Mouse (Mus musculus): ENCODE measurements around the gene Trpm8. TPM values are rescaled to one million over a fixed set of nuclear protein-coding genes. Genes with fewer than 3 reads are reported as not detected.

The Trpm8 gene
- polyA plus RNA-seq, 1 experiment from 2014 or later, result not detected

DNA sequence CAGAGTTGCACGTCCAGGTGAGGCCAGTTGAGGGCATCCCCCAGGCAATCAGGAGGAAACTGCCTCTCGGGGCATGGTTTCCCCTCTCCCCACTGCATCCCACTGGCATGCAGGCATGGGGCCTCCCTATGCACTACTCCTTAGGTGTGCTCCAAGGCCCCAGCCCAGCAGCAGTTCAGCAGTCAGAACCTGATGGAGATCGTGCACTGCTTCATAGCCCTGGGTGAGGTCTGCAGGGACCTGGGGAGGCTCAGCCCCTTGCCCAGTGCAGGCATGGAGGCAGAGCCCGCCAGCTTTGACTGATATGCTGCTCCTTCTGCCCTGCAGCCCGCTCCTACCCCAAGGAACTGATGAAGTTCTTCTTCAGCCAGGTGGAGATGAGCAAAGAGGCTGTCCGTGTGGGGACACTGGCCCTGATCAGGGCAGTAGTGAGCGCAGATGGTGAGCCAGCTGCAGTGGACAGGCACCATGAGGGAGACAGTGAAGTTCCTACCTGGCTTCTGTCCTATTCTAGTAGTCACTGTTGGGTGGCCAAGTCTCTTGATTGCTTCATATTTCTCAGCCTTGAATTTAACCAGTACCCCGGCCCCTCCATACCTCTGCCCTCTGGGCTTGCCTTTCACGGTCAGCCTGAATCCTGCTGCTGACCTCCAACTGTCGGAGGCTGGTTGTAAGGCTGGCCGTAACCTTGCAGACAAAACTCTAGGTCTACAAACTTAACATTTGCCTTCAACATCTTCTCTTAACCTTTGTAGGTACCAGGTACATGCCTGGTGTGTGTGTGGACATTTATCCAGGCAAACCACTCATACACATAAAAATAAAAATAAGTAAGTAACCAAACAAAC is 42.2 kb upstream of the Trpm8 start:
- H3K36me3 ChIP-seq, result no peaks in the 10 kb centered on the region
- H3K27me3 ChIP-seq (replicated peaks), result no peaks in the 10 kb centered on the region
- WGBS, result 63% methylated on average over 11 of the region's 11 CpGs
- H3K27ac ChIP-seq, result no peak overlapping the region
- H3K4me3 ChIP-seq, result no peak overlapping the region
- no peak overlapping the region for H3K4me2 ChIP-seq (replicated peaks)
- peaks cover 97% of the 10 kb centered on the region for H3K9me3 ChIP-seq
- H3K9ac ChIP-seq, result no peak overlapping the region
- ATAC-seq (ENCODE audit: low FRiP score, low read depth), result no peak
- H3K4me1 ChIP-seq, result no peaks in the 10 kb centered on the region

GRCm38 (mm10) chr1:88235894-88236415 is 41.5 kb upstream of the Trpm8 start:
- Histone ChIP-seq H3K4me3 (no peak overlapping the region), H3K4me1 (no peaks in the 10 kb centered on the region), H3K9ac (no peak overlapping the region), H3K27ac (no peak overlapping the region), H3K9me3 (peaks cover 97% of the 10 kb centered on the region), H3K4me2 (replicated peaks) (no peak overlapping the region), H3K27me3 (replicated peaks) (no peaks in the 10 kb centered on the region), H3K36me3 (no peaks in the 10 kb centered on the region)
- ATAC-seq (ENCODE audit: low FRiP score, low read depth), result no peak
- 69% methylated on average over 4 of the region's 4 CpGs for WGBS

GRCm38 (mm10) chr1:88237311-88237710 is 40.1 kb upstream of the Trpm8 start:
- no peak for ATAC-seq (ENCODE audit: low FRiP score, low read depth)
- Histone ChIP-seq H3K4me3 (no peak overlapping the region), H3K4me2 (replicated peaks) (no peak overlapping the region), H3K9ac (no peak overlapping the region), H3K9me3 (peaks cover 95% of the 10 kb centered on the region), H3K27ac (no peak overlapping the region), H3K36me3 (no peaks in the 10 kb centered on the region), H3K4me1 (no peaks in the 10 kb centered on the region), H3K27me3 (replicated peaks) (no peaks in the 10 kb centered on the region)
- WGBS, result 81% methylated on average over 5 of the region's 5 CpGs

DNA sequence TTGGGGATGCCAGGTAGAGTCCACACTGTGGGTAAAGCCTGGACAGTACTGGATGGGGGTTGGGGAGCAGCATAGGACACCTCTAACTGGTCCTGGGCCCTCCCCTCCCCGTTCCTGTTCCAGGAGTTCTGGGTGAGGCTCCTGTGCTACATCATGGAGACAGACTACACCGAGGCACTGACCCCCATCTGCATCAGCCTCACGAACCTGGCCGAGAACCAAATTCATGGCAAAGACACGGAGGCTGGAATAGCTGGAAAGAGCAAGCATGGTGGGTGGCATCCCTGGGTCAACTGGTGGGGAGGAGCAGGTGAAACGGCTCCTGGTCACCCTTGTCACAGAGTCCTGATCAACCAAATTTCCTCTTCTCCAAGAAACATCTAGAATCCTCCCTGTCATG is 38.7 kb upstream of the Trpm8 start:
- ATAC-seq (ENCODE audit: low FRiP score, low read depth), result no peak
- H3K4me2 ChIP-seq (replicated peaks), result no peak overlapping the region
- H3K9me3 ChIP-seq, result peaks cover 93% of the 10 kb centered on the region
- H3K36me3 ChIP-seq, result no peaks in the 10 kb centered on the region
- no peaks in the 10 kb centered on the region for H3K27me3 ChIP-seq (replicated peaks)
- no peak overlapping the region for H3K27ac ChIP-seq
- no peak overlapping the region for H3K4me3 ChIP-seq
- no peak overlapping the region for H3K9ac ChIP-seq
- H3K4me1 ChIP-seq, result no peaks in the 10 kb centered on the region
- WGBS, result 80% methylated on average over 6 of the region's 6 CpGs

GRCm38 (mm10) chr1:88240072-88240471 is 37.4 kb upstream of the Trpm8 start:
- ATAC-seq (ENCODE audit: low FRiP score, low read depth), result no peak
- Histone ChIP-seq H3K9ac (no peak overlapping the region), H3K27ac (no peak overlapping the region), H3K4me1 (no peaks in the 10 kb centered on the region), H3K27me3 (replicated peaks) (no peaks in the 10 kb centered on the region), H3K4me3 (no peak overlapping the region), H3K9me3 (peaks cover 93% of the 10 kb centered on the region), H3K4me2 (replicated peaks) (no peak overlapping the region), H3K36me3 (no peaks in the 10 kb centered on the region)
- WGBS, result 73% methylated on average over 5 of the region's 5 CpGs

DNA sequence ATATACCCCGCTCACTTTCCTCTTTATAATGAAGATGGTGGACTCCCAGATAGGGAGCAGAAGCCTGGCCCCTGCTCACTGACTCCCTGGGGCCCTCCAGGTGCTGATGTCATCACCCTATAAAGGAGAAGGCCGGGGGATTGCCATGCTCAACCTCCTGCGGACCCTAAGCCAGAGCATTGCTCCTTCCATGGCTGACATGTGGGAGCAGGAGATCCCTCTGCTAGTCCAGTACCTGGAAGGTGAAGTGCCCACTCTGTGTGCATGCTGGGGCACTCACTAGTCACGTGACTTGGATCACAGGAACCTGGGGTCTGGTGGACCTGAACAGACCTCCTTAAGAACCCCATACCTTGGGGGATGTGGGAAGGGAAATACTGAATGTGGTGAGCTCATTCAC is 36.9 kb upstream of the Trpm8 start:
- H3K4me3 ChIP-seq, result no peak overlapping the region
- ATAC-seq (ENCODE audit: low FRiP score, low read depth), result no peak
- no peaks in the 10 kb centered on the region for H3K36me3 ChIP-seq
- H3K4me2 ChIP-seq (replicated peaks), result no peak overlapping the region
- no peaks in the 10 kb centered on the region for H3K27me3 ChIP-seq (replicated peaks)
- 78% methylated on average over 4 of the region's 4 CpGs for WGBS
- H3K9me3 ChIP-seq, result peaks cover 93% of the 10 kb centered on the region
- no peaks in the 10 kb centered on the region for H3K4me1 ChIP-seq
- no peak overlapping the region for H3K27ac ChIP-seq
- no peak overlapping the region for H3K9ac ChIP-seq

GRCm38 (mm10) chr1:88243861-88244260 is 33.6 kb upstream of the Trpm8 start:
- peaks cover 96% of the 10 kb centered on the region for H3K9me3 ChIP-seq
- H3K36me3 ChIP-seq, result no peaks in the 10 kb centered on the region
- no peak overlapping the region for H3K4me2 ChIP-seq (replicated peaks)
- no peak overlapping the region for H3K4me3 ChIP-seq
- H3K9ac ChIP-seq, result no peak overlapping the region
- H3K4me1 ChIP-seq, result no peaks in the 10 kb centered on the region
- WGBS, result 66% methylated on average over 5 of the region's 5 CpGs
- H3K27me3 ChIP-seq (replicated peaks), result no peaks in the 10 kb centered on the region
- no peak overlapping the region for H3K27ac ChIP-seq
- no peak for ATAC-seq (ENCODE audit: low FRiP score, low read depth)

- no peak overlapping the region for H3K4me2 ChIP-seq (replicated peaks)
- WGBS, result 79% methylated on average over 6 of the region's 6 CpGs
- H3K36me3 ChIP-seq, result no peaks in the 10 kb centered on the region
- no peaks in the 10 kb centered on the region for H3K27me3 ChIP-seq (replicated peaks)
- H3K4me3 ChIP-seq, result no peak overlapping the region
- H3K9ac ChIP-seq, result no peak overlapping the region
- no peak for ATAC-seq (ENCODE audit: low FRiP score, low read depth)
- no peaks in the 10 kb centered on the region for H3K4me1 ChIP-seq
- H3K9me3 ChIP-seq, result peaks cover 96% of the 10 kb centered on the region
- no peak overlapping the region for H3K27ac ChIP-seq
Observed at GRCm38 (mm10) chr1:88245881-88246280, 31.6 kb upstream of the Trpm8 start.

- WGBS, result 48% methylated on average over 6 of the region's 6 CpGs
- Histone ChIP-seq H3K36me3 (no peaks in the 10 kb centered on the region), H3K27me3 (replicated peaks) (no peaks in the 10 kb centered on the region)
Observed at GRCm38 (mm10) chr1:88246386-88246785, 31.1 kb upstream of the Trpm8 start.

GRCm38 (mm10) chr1:88247660-88248059 is 29.8 kb upstream of the Trpm8 start:
- Histone ChIP-seq H3K4me2 (replicated peaks) (no peak overlapping the region), H3K9me3 (peaks cover 95% of the 10 kb centered on the region), H3K4me1 (no peaks in the 10 kb centered on the region), H3K27me3 (replicated peaks) (no peaks in the 10 kb centered on the region), H3K9ac (no peak overlapping the region), H3K36me3 (no peaks in the 10 kb centered on the region), H3K4me3 (no peak overlapping the region), H3K27ac (no peak overlapping the region)
- 56% methylated on average over 2 of the region's 2 CpGs for WGBS
- ATAC-seq (ENCODE audit: low FRiP score, low read depth), result no peak

More at GRCm38 (mm10) chr1:88246386-88246785, 31.1 kb upstream of the Trpm8 start:
- H3K4me1 ChIP-seq, result no peaks in the 10 kb centered on the region
- H3K9me3 ChIP-seq, result peaks cover 96% of the 10 kb centered on the region
- H3K27ac ChIP-seq, result no peak overlapping the region
- ATAC-seq (ENCODE audit: low FRiP score, low read depth), result no peak
- H3K9ac ChIP-seq, result no peak overlapping the region
- no peak overlapping the region for H3K4me3 ChIP-seq
- no peak overlapping the region for H3K4me2 ChIP-seq (replicated peaks)

GRCm38 (mm10) chr1:88248658-88249057 is 28.8 kb upstream of the Trpm8 start:
- Histone ChIP-seq H3K27me3 (replicated peaks) (no peaks in the 10 kb centered on the region), H3K9me3 (peaks cover 97% of the 10 kb centered on the region), H3K36me3 (no peaks in the 10 kb centered on the region), H3K9ac (no peak overlapping the region), H3K4me1 (no peaks in the 10 kb centered on the region), H3K4me2 (replicated peaks) (no peak overlapping the region), H3K4me3 (no peak overlapping the region), H3K27ac (no peak overlapping the region)
- 69% methylated on average over 4 of the region's 4 CpGs for WGBS
- no peak for ATAC-seq (ENCODE audit: low FRiP score, low read depth)

- Histone ChIP-seq H3K9me3 (peaks cover 97% of the 10 kb centered on the region), H3K4me2 (replicated peaks) (no peak overlapping the region), H3K36me3 (no peaks in the 10 kb centered on the region), H3K27ac (no peak overlapping the region), H3K27me3 (replicated peaks) (no peaks in the 10 kb centered on the region), H3K4me3 (no peak overlapping the region), H3K4me1 (no peaks in the 10 kb centered on the region), H3K9ac (no peak overlapping the region)
- ATAC-seq (ENCODE audit: low FRiP score, low read depth), result no peak
- WGBS, result 81% methylated on average over 7 of the region's 7 CpGs
Observed at GRCm38 (mm10) chr1:88249596-88249995, 27.9 kb upstream of the Trpm8 start.

DNA sequence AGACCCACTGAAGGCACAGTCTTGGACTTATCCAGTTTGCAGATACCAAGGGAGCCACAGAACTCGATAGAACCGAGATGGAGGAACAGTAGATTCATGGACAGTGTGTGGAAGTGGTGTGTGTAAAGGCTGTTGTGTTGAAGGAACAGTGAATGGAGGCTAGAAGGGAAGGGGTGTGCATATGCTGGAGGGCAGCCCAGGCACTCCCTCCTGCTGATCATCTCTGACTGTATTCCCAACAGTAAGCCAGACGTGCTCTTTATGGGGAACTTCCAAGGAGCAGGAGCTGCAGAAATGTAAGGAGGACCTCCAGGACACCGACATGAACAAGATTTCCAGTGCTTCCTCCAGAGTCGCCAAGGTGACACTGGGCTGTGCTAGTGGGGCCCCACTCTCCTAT is 27.4 kb upstream of the Trpm8 start:
- Histone ChIP-seq H3K27ac (no peak overlapping the region), H3K4me2 (replicated peaks) (no peak overlapping the region), H3K4me3 (no peak overlapping the region), H3K36me3 (no peaks in the 10 kb centered on the region), H3K9me3 (peaks cover 97% of the 10 kb centered on the region), H3K4me1 (no peaks in the 10 kb centered on the region), H3K27me3 (replicated peaks) (no peaks in the 10 kb centered on the region), H3K9ac (no peak overlapping the region)
- no peak for ATAC-seq (ENCODE audit: low FRiP score, low read depth)
- 83% methylated on average over 5 of the region's 5 CpGs for WGBS

All from neural tube, embryonic 12.5 days (tissue).